Mouse (Mus musculus): ENCODE data around the gene Capn9. TPM values are rescaled to one million over a fixed set of nuclear protein-coding genes. Genes with fewer than 3 reads are reported as not detected.

The Capn9 gene
- polyA plus RNA-seq, 1 experiment: not detected

- Histone ChIP-seq H3K4me3 (replicated peaks) (no peak overlapping the region), H3K4me1 (ENCODE audit: control insufficient read depth) (peaks cover 9% of the 10 kb centered on the region), H3K36me3 (ENCODE audit: control insufficient read depth) (peaks cover 72% of the 10 kb centered on the region), H3K9me3 (ENCODE audit: control insufficient read depth, low read length) (0 out of 2 replicates have a peak, but pooled peaks cover 7% of the 10 kb centered on the region), H3K27me3 (ENCODE audit: control insufficient read depth) (no peaks in the 10 kb centered on the region)
- TF ChIP-seq GATA1 (IDR thresholded peaks at IDR 0.05; ENCODE audit: low read length): no peak
- TF ChIP-seq TAL1 (IDR thresholded peaks at IDR 0.05; ENCODE audit: low read length): no peak
Measured at GRCm38 (mm10) chr8:124643540-124644339, 67.8 kb downstream of the Capn9 start.

GRCm38 (mm10) chr8:124648311-124648710 lies 72.4 kb downstream of the Capn9 start:
- Histone ChIP-seq H3K4me1 (ENCODE audit: control insufficient read depth) (peaks cover 13% of the 10 kb centered on the region), H3K4me3 (replicated peaks) (no peak overlapping the region), H3K36me3 (ENCODE audit: control insufficient read depth) (peaks cover 77% of the 10 kb centered on the region), H3K9me3 (ENCODE audit: control insufficient read depth, low read length) (no peaks in the 10 kb centered on the region), H3K27me3 (ENCODE audit: control insufficient read depth) (no peaks in the 10 kb centered on the region)
- TF ChIP-seq TAL1 (IDR thresholded peaks at IDR 0.05; ENCODE audit: low read length) (no peak), GATA1 (IDR thresholded peaks at IDR 0.05; ENCODE audit: low read length) (no peak)

GRCm38 (mm10) chr8:124651776-124652175 lies 75.9 kb downstream of the Capn9 start:
- Histone ChIP-seq H3K27me3 (ENCODE audit: control insufficient read depth) (no peaks in the 10 kb centered on the region), H3K4me3 (replicated peaks) (no peak overlapping the region), H3K4me1 (ENCODE audit: control insufficient read depth) (peaks cover 38% of the 10 kb centered on the region), H3K9me3 (ENCODE audit: control insufficient read depth, low read length) (no peaks in the 10 kb centered on the region), H3K36me3 (ENCODE audit: control insufficient read depth) (peaks cover 82% of the 10 kb centered on the region)
- TF ChIP-seq TAL1 (IDR thresholded peaks at IDR 0.05; ENCODE audit: low read length): no peak
- no peak for TF ChIP-seq GATA1 (IDR thresholded peaks at IDR 0.05; ENCODE audit: low read length)

- peaks cover 84% of the 10 kb centered on the region for H3K36me3 ChIP-seq (ENCODE audit: control insufficient read depth)
- no peaks in the 10 kb centered on the region for H3K9me3 ChIP-seq (ENCODE audit: control insufficient read depth, low read length)
- no peak overlapping the region for H3K4me3 ChIP-seq (replicated peaks)
- no peak for TF ChIP-seq TAL1 (IDR thresholded peaks at IDR 0.05; ENCODE audit: low read length)
- TF ChIP-seq GATA1 (IDR thresholded peaks at IDR 0.05; ENCODE audit: low read length): no peak
- H3K4me1 ChIP-seq (ENCODE audit: control insufficient read depth): peaks cover 46% of the 10 kb centered on the region
- no peaks in the 10 kb centered on the region for H3K27me3 ChIP-seq (ENCODE audit: control insufficient read depth)
Measured at GRCm38 (mm10) chr8:124652546-124652945, 76.6 kb downstream of the Capn9 start.

GRCm38 (mm10) chr8:124653568-124654475 lies 77.9 kb downstream of the Capn9 start:
- TF ChIP-seq GATA1 (IDR thresholded peaks at IDR 0.05; ENCODE audit: low read length) (no peak), TAL1 (IDR thresholded peaks at IDR 0.05; ENCODE audit: low read length) (no peak)
- no peaks in the 10 kb centered on the region for H3K9me3 ChIP-seq (ENCODE audit: control insufficient read depth, low read length)
- H3K4me1 ChIP-seq (ENCODE audit: control insufficient read depth): peaks cover 54% of the 10 kb centered on the region
- H3K27me3 ChIP-seq (ENCODE audit: control insufficient read depth): no peaks in the 10 kb centered on the region
- H3K36me3 ChIP-seq (ENCODE audit: control insufficient read depth): peaks cover 80% of the 10 kb centered on the region
- H3K4me3 ChIP-seq (replicated peaks): no peak overlapping the region

GRCm38 (mm10) chr8:124657961-124658360 lies 82.0 kb downstream of the Capn9 start:
- TF ChIP-seq GATA1 (IDR thresholded peaks at IDR 0.05; ENCODE audit: low read length): 0 out of 2 replicates have a peak, but pooled peaks have one; percentile 20
- no peak for TF ChIP-seq TAL1 (IDR thresholded peaks at IDR 0.05; ENCODE audit: low read length)
- no peaks in the 10 kb centered on the region for H3K9me3 ChIP-seq (ENCODE audit: control insufficient read depth, low read length)
- peaks cover 68% of the 10 kb centered on the region for H3K36me3 ChIP-seq (ENCODE audit: control insufficient read depth)
- H3K4me3 ChIP-seq (replicated peaks): peak overlapping the region; percentile 53
- H3K4me1 ChIP-seq (ENCODE audit: control insufficient read depth): peaks cover 91% of the 10 kb centered on the region
- no peaks in the 10 kb centered on the region for H3K27me3 ChIP-seq (ENCODE audit: control insufficient read depth)

- H3K36me3 ChIP-seq (ENCODE audit: control insufficient read depth): peaks cover 63% of the 10 kb centered on the region
- peak overlapping the region; percentile 53 for H3K4me3 ChIP-seq (replicated peaks)
- peaks cover 94% of the 10 kb centered on the region for H3K4me1 ChIP-seq (ENCODE audit: control insufficient read depth)
- no peaks in the 10 kb centered on the region for H3K27me3 ChIP-seq (ENCODE audit: control insufficient read depth)
- TF ChIP-seq TAL1 (IDR thresholded peaks at IDR 0.05; ENCODE audit: low read length) (no peak), GATA1 (IDR thresholded peaks at IDR 0.05; ENCODE audit: low read length) (no peak)
- no peaks in the 10 kb centered on the region for H3K9me3 ChIP-seq (ENCODE audit: control insufficient read depth, low read length)
Measured at GRCm38 (mm10) chr8:124658415-124658814, 82.5 kb downstream of the Capn9 start.

- Histone ChIP-seq H3K36me3 (ENCODE audit: control insufficient read depth) (peaks cover 30% of the 10 kb centered on the region), H3K27me3 (ENCODE audit: control insufficient read depth) (no peaks in the 10 kb centered on the region), H3K9me3 (ENCODE audit: control insufficient read depth, low read length) (no peaks in the 10 kb centered on the region), H3K4me1 (ENCODE audit: control insufficient read depth) (peaks cover 68% of the 10 kb centered on the region), H3K4me3 (replicated peaks) (peak overlapping the region; percentile 93)
- TF ChIP-seq GATA1 (IDR thresholded peaks at IDR 0.05; ENCODE audit: low read length): no peak
- TF ChIP-seq TAL1 (IDR thresholded peaks at IDR 0.05; ENCODE audit: low read length): no peak
Measured at GRCm38 (mm10) chr8:124661781-124662180, 85.9 kb downstream of the Capn9 start.

Measured in erythroblast, embryonic 14.5 days (primary cell).